Mouse (Mus musculus): Measurements from ENCODE around the gene Prepl. TPM values are rescaled to one million over a fixed set of nuclear protein-coding genes. Genes with fewer than 3 reads are reported as not detected.

The Prepl gene
- 67.2 TPM for polyA plus RNA-seq (2014; fragmentation: Illumina TruSeq; extraction: RNeasy Lipid Tissue Mini Kit (QIAGEN cat#74804); ENCODE audit: low read depth, low replicate concordance)

GRCm38 (mm10) chr17:85090120-85091099 is at the start of gene Prepl, which contains the start of gene Camkmt:
Gene Prepl (minus strand): TSS chr17:85090241.
Gene Camkmt (plus strand): TSS chr17:85090552.

GRCm38 (mm10) chr17:85028093-85028739 is 61.8 kb downstream of the Prepl start, which contains the start of gene Slc3a1:
Gene Slc3a1 (plus strand): TSS chr17:85028376.

Other genes with a start within 250 kb of the Prepl start
- gene Ppm1b, start 133.5 kb downstream of the Prepl start, polyA plus RNA-seq (2014; fragmentation: Illumina TruSeq; extraction: RNeasy Lipid Tissue Mini Kit (QIAGEN cat#74804); ENCODE audit: low read depth, low replicate concordance): 163 TPM
- 15.2 TPM for gene Slc3a1, start 61.9 kb downstream of the Prepl start, polyA plus RNA-seq (2014; fragmentation: Illumina TruSeq; extraction: RNeasy Lipid Tissue Mini Kit (QIAGEN cat#74804); ENCODE audit: low read depth, low replicate concordance)
- gene Camkmt, start 311 bp upstream of the Prepl start, polyA plus RNA-seq (2014; fragmentation: Illumina TruSeq; extraction: RNeasy Lipid Tissue Mini Kit (QIAGEN cat#74804); ENCODE audit: low read depth, low replicate concordance): 16.0 TPM

All from sigmoid colon, adult 10 weeks (tissue).